In genomic region chr7:121077829-121078228, GRCm38 (mm10) we compare ENCODE assay signal across 8 mouse cellular contexts. TPM values are rescaled to one million over a fixed set of nuclear protein-coding genes. Genes with fewer than 3 reads are reported as not detected.
DNase-seq lines count a peak whose midpoint lies in the region; ATAC-seq lines count a peak whose summit lies in the region.

No protein-coding gene starts in this region.

- no peaks in the 10 kb centered on the region for H3K9me3 ChIP-seq in heart, embryonic 11.5 days (replicated peaks; ENCODE audit: control insufficient read depth, low read length)
- no peaks in the 10 kb centered on the region for H3K9me3 ChIP-seq in forebrain, embryonic 12.5 days
- no peaks in the 10 kb centered on the region for H3K9me3 ChIP-seq in hindbrain, embryonic 11.5 days (ENCODE audit: control insufficient read depth, low read length)

- H3K27ac ChIP-seq in heart, embryonic 11.5 days (ENCODE audit: low read depth, low read length): no peak overlapping the region
- no peak overlapping the region for H3K27ac ChIP-seq in forebrain, embryonic 12.5 days
- H3K27ac ChIP-seq in hindbrain, embryonic 11.5 days (ENCODE audit: low read depth, low read length): no peak overlapping the region

- peak; percentile 69 to 84 for DNase-seq in heart, adult 18-20 months
- DNase-seq in hindbrain, embryonic 11.5 days (ENCODE audit: low spot score): peak; percentile 81
- DNase-seq in layer of hippocampus, adult 9-10 months (ENCODE audit: low spot score): peak; percentile 88
- DNase-seq in lung, postnatal 25 days (ENCODE audit: low spot score): peak; percentile 75
- peak; percentile 80 to 84 for DNase-seq in right cerebral cortex, adult 2 months (ENCODE audit: low spot score in 2 of 2)

- no peak overlapping the region for H3K9ac ChIP-seq in heart, embryonic 11.5 days (ENCODE audit: low read depth, low read length)
- H3K9ac ChIP-seq in forebrain, embryonic 12.5 days: no peak overlapping the region
- H3K9ac ChIP-seq in hindbrain, embryonic 11.5 days (ENCODE audit: low read depth, low read length): no peak overlapping the region

- no peak overlapping the region for H3K4me3 ChIP-seq in heart, embryonic 11.5 days (ENCODE audit: low read depth, low read length)
- no peak overlapping the region for H3K4me3 ChIP-seq in forebrain, embryonic 12.5 days (replicated peaks)
- H3K4me3 ChIP-seq in hindbrain, embryonic 11.5 days (ENCODE audit: low read depth, low read length): no peak overlapping the region

- WGBS in heart, embryonic 11.5 days (ENCODE audit: insufficient replicate concordance): 39% methylated on average over 5 of the region's 5 CpGs
- 7% methylated on average over 5 of the region's 5 CpGs for whole genome bisulfite sequencing in forebrain, embryonic 12.5 days
- WGBS in hindbrain, embryonic 11.5 days: 35% methylated on average over 5 of the region's 5 CpGs

- no peak for ATAC-seq in heart, embryonic 11.5 days (replicated peaks; ENCODE audit: insufficient number of reproducible peaks, low FRiP score, low TSS enrichment)
- ATAC-seq in cerebellum, adult (ENCODE audit: insufficient number of reproducible peaks, low FRiP score, low TSS enrichment): peak; percentile 47
- peak; percentile 65; the same call in 1 of the 2 replicates for ATAC-seq in forebrain, embryonic 12.5 days (ENCODE audit: low FRiP score)
- peak; percentile 75 for ATAC-seq in hindbrain, embryonic 11.5 days (ENCODE audit: low FRiP score)

- H3K4me2 ChIP-seq in heart, embryonic 11.5 days: no peak overlapping the region
- no peak overlapping the region for H3K4me2 ChIP-seq in forebrain, embryonic 12.5 days
- no peak overlapping the region for H3K4me2 ChIP-seq in hindbrain, embryonic 11.5 days (replicated peaks; ENCODE audit: low read depth, low read length)

- H3K36me3 ChIP-seq in heart, embryonic 11.5 days (ENCODE audit: control insufficient read depth, insufficient read depth, low read length): peaks cover 9% of the 10 kb centered on the region; the same call in 1 of the 2 replicates
- peaks cover 46% of the 10 kb centered on the region for H3K36me3 ChIP-seq in forebrain, embryonic 12.5 days (replicated peaks)
- H3K36me3 ChIP-seq in hindbrain, embryonic 11.5 days (ENCODE audit: control insufficient read depth, insufficient read depth, low read length): no peaks in the 10 kb centered on the region; the same call in 1 of the 2 replicates

- no peaks in the 10 kb centered on the region for H3K27me3 ChIP-seq in heart, embryonic 11.5 days (ENCODE audit: control insufficient read depth, insufficient read depth, low read length)
- H3K27me3 ChIP-seq in forebrain, embryonic 12.5 days: no peaks in the 10 kb centered on the region
- H3K27me3 ChIP-seq in hindbrain, embryonic 11.5 days (ENCODE audit: control insufficient read depth, insufficient read depth, low read length): no peaks in the 10 kb centered on the region

- peaks cover 15% of the 10 kb centered on the region for H3K4me1 ChIP-seq in heart, embryonic 11.5 days (ENCODE audit: control insufficient read depth, insufficient read depth, low read length)
- peaks cover 3% of the 10 kb centered on the region; the same call in 1 of the 2 replicates for H3K4me1 ChIP-seq in forebrain, embryonic 12.5 days
- no peaks in the 10 kb centered on the region for H3K4me1 ChIP-seq in hindbrain, embryonic 11.5 days (replicated peaks; ENCODE audit: control insufficient read depth, insufficient read depth, low read length)

RNA-seq across cellular contexts. Expression of gene Igsf6, which starts 3.5 kb away (rescaled TPM):
- 1 to 10 TPM in 1 of 2 experiments, under 1 TPM in 1; 0.89 to 1.5 TPM for total RNA-seq in heart, adult 18-20 months (2021)
- 0.87 TPM in 2 replicates for polyA plus RNA-seq in heart, embryonic 11.5 days (2014; fragmentation: Nextera tagmentation; extraction: Ambion mirVana)
- 0.94 and 0.95 TPM in 2 replicates for polyA plus RNA-seq in forebrain, embryonic 12.5 days (2016; fragmentation: Nextera tagmentation; extraction: Ambion mirVana)
- 1.2 and 1.7 TPM in 2 replicates for polyA plus RNA-seq in hindbrain, embryonic 11.5 days (2014; fragmentation: Nextera tagmentation; extraction: Ambion mirVana)

RNA-seq across cellular contexts. Expression of gene Otoa, which starts 3.6 kb away (rescaled TPM):
- under 1 TPM; 0.05 to 0.18 TPM for total RNA-seq in heart, adult 18-20 months (2021)
- polyA plus RNA-seq in heart, embryonic 11.5 days (2014; fragmentation: Nextera tagmentation; extraction: Ambion mirVana): not detected in 2 replicates
- polyA plus RNA-seq in forebrain, embryonic 12.5 days (2016; fragmentation: Nextera tagmentation; extraction: Ambion mirVana): 0.10 and 0.13 TPM in 2 replicates
- polyA plus RNA-seq in hindbrain, embryonic 11.5 days (2014; fragmentation: Nextera tagmentation; extraction: Ambion mirVana): 0.08 and 0.29 TPM in 2 replicates

RNA-seq across cellular contexts. Expression of gene Mettl9, which starts 43.6 kb away (rescaled TPM):
- 10 to 100 TPM; 76.9 to 98.0 TPM for total RNA-seq in heart, adult 18-20 months (2021)
- 117 and 124 TPM in 2 replicates for polyA plus RNA-seq in heart, embryonic 11.5 days (2014; fragmentation: Nextera tagmentation; extraction: Ambion mirVana)
- 227 and 230 TPM in 2 replicates for polyA plus RNA-seq in forebrain, embryonic 12.5 days (2016; fragmentation: Nextera tagmentation; extraction: Ambion mirVana)
- 266 and 279 TPM in 2 replicates for polyA plus RNA-seq in hindbrain, embryonic 11.5 days (2014; fragmentation: Nextera tagmentation; extraction: Ambion mirVana)
